Mouse (Mus musculus) kidney, adult 11 months (tissue): ENCODE results near the gene Gm42715.

Experiments used
- DNase-seq: peaks from one replicate; pipeline ENCODE4 v3.0.0; 2022

Gene Gm42715

DNA sequence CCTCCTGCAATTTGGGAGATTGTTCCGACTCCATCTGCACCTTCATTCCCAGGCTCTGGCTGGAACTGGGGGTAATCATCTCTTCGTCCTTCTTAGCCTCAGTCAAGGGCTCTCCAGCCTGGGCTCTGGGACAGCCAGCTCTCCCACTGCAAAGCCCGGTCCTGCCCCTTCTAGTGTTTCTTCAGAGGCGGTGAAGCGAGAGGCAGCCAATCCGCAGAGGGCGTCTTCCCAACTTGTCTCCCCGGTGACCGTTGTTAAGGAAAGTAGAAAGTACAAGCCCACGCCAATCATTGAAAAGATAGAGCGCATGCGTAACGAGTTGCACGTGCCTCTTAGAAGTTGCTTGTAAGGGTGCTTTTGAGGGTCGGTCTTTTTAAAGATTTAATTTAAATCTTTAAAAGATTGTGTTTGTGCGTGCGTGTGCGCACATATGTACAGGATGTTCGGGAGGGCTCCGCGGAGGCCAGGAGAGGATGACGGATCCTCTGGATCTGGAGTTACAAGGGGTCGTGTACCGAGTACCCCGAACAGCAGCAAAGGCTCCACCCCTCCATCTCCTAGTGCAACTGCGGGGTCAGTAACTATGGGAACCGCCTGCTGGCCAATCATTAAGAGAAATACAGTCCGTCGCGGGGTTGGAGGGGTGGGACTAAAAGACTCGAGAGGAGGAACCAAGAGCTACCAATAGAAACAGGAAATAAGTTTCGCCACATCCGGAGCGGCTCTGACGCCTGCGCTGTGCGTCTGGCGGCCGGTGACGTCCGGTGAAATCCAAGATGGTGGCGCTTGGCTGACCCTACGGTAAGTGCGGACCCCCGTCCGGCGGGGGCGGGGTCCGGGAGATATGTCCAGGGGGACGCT lies 68.9 kb downstream of the Gm42715 start, which contains the start of the genes Ccdc189 and Rnf40:
Gene Ccdc189 (minus strand): TSS at position 585 of the 861 bp plus-strand sequence.
Gene Rnf40 (plus strand): TSS at position 757 of the 861 bp plus-strand sequence.
- peak; percentile 99 for DNase-seq

DNA sequence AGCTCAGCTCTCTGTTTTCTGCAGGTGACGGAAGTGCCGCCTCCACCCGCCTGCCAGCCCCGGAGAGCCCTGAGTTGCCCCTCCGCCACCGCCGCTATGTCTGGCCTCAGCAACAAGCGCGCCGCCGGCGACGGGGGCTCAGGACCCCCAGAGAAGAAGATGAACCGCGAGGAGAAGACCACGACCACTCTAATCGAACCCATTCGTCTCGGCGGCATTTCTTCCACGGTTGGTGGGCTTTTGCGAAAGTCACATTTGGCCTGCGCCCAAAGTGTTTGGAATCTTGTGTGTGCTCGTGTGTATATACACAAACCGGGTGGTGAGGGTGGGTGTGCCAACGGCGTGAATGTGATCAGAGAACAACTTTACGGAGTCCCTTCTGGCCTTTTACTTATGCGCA lies 69.5 kb downstream of the Gm42715 start:
- peak; percentile 36 for DNase-seq

DNA sequence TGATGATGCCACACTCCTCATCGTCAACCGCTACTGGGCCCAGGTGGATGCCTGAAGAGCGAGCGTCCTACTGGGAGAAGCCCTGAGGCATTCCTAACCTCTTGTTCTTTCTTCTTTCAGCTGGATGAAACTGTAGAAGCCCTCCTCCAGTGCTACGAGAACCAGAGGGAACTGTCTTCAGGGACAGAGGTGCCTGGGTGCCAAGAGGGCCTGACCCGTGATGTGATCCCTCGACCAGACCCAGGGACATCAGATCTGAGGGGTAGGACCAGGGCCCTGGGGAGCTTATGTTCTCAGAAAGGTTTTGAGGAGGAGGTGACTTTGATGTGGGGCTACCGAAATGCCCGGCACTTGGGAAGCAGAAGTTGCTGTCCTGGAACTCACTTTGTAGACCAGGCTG lies 70.3 kb downstream of the Gm42715 start:
- DNase-seq = no peak

DNA sequence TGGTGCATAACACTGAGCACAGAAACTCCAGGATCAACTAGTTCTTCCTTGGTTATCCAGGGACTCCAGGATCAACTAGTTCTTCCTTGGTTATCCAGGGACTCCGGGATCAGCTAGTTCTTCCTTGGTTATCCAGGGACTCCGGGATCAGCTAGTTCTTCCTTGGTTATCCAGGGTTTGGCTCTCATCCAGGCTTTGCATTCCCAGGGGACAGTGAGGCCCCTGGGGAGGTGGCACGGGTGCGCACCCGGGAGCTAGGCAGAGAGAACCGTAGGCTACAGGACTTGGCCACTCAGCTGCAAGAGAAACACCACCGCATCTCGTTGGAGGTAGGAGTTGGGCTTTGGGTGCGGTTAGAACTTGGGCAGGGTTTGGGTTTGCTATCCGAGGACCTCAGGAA lies 71.7 kb downstream of the Gm42715 start:
- no peak for DNase-seq

DNA sequence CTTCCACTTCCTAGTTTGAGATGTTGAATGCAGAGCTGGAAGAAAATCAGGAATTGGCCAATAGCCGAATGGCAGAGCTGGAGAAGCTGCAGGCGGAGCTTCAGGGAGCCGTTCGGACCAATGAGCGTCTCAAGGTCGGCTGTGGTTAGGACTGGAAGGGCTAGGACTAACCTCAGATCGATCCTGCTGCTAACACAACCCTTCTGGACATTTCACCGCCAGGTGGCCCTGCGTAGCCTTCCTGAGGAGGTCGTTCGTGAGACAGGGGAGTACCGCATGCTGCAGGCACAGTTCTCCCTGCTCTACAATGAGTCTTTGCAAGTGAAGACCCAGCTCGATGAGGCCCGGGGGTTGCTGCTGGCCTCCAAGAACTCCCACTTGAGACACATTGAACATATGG lies 73.2 kb downstream of the Gm42715 start:
- no peak for DNase-seq

DNA sequence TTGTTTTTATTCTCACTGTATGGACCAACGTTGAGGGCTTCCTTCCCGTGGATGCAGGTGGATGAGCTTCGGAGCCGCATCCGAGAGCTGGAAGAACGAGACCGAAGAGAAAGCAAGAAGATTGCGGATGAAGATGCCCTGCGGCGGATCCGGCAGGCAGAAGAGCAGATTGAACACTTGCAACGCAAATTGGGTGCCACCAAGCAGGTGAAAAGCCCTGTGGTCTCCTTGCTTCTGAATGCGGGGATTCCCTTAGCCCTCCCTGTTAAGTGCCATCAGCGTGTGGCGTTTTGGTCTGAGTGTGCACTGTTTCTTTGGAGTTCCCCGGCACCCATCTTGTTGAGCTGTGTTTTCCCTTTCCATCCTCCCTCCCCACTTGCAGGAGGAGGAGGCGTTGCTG lies 77.4 kb downstream of the Gm42715 start:
- no peak for DNase-seq

DNA sequence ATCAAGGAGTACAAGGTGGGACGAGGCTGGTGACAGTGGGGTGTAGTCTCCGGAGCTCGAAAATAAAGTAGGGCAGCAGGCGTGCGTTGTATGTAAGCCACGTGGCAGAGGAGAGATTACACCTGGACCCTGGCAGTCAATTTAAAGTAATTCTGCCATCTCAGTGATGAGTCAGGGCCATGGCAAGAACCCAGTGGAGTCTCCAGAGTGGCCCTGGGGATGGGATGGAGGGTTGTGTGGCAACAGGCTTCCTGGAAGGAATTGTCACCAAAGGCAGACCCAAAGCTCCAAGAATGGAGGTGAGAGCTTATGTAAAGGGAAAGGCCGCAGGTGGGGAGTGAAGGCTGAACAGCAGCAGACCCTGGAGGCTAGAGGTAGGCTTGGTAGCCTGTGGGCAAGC lies 81.2 kb downstream of the Gm42715 start:
- no peak for DNase-seq

DNA sequence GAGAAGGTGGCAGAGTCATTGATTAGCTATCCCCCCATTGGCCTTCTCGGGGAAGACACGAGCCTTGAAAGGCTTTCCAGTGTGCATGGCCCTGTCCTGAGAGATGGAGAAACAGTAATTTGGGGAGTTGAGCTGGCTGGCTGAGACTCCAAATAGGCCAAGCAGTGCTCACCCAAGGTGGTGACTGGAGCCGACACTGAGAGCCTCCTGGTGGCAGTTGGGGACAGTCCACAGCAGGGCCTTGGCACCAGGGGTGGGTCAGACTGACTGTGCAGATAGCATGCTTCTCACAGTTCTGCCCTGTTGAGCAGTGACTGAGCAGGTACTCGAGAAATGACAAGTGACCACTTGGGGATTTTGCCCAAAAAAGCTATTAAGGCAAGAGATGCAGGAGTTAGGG lies 82.4 kb downstream of the Gm42715 start:
- no peak for DNase-seq

DNA sequence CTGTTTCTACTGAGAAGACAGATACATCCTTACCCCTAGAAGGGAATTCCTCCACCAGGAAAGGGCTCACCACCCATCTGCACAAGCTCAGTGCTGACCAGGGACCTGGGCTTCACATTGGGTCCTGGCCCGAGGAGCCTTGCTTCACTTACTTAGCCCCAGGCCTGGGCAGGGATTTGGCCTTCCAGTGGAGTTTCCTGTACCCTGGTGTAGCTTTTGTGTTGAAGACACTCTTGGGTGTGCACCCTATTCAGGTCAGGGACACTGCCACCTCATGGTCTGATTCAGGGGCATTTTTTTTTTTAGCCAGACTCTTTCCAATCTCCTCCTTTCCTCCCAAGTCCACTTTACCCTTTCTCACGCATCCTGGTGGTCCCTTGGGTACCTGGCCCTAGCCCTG lies 83.5 kb downstream of the Gm42715 start:
- no peak for DNase-seq

DNA sequence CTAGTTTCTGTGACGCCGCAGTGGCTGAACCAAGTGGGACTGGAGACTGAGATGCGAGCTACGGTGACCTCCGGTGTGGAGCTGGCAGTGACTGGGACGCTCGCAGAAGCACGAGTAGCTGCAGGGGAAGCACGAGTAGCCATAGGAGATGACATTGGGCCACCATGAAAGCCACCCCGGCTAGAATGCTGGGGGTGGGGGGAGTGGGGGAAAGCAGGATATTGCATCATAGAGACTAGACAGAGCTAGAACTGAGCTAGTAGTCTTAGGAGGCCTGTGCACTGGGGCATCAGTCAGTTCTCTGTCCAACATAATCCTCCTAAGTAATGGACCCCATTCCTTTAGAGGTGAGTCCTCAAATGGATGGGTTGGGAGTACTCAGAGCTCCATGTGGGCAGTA lies 84.9 kb downstream of the Gm42715 start:
- DNase-seq = no peak

DNA sequence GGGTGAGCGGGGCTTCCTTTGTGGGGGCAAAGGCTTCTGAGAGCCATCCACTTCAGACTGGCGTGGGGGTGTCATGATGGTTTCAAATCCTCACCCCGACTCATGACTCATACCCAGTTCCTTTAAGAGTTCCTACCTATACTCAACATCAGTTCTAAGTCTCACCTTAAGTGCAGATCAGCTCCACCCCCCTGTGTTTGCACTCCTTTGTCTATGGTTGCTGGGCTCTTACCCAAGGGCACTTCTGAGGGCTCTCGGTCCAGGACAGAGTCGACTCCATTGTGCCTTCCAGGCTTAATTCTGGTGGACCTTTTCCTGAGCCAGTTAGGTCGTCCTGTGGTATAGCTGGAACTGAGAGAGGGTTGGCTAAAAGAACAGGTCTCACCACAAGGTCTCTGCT lies 87.8 kb downstream of the Gm42715 start:
- DNase-seq = no peak

DNA sequence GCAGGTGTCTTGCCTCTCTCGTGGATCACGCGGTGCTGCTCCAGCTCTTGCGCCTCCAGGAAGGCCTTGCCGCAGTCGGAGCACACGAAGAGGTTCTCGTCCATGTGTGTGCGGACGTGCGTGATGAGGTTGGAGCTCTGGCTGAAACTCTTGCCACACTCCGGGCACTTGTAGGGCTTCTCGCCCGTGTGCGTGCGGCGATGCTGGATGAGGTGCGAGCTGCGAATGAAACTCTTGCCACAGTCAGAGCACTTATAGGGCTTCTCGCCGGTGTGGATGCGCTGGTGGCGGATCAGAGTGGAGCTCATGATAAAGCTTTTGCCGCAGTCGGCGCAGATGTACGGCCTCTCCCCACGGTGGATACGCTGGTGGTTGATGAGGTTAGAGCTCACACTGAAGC lies 91.6 kb downstream of the Gm42715 start:
- DNase-seq = no peak

DNA sequence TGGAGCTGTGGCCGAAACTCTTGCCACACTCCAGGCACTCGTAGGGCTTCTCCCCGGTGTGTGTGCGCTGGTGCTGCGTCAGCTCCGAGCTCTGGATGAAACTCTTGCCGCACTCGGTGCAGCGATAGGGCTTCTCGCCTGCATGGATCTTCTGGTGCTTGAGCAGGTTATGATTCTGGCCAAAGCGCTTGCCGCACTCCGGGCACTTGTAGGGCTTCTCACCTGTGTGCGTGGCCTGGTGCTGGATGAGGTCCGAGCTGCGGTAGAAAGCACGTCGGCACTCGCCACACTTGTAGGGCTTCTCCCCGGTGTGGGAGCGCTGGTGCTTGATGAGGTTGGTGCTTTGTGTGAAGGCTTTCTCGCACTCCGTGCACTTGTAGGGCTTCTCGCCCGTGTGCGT lies 92.2 kb downstream of the Gm42715 start:
- no peak for DNase-seq

DNA sequence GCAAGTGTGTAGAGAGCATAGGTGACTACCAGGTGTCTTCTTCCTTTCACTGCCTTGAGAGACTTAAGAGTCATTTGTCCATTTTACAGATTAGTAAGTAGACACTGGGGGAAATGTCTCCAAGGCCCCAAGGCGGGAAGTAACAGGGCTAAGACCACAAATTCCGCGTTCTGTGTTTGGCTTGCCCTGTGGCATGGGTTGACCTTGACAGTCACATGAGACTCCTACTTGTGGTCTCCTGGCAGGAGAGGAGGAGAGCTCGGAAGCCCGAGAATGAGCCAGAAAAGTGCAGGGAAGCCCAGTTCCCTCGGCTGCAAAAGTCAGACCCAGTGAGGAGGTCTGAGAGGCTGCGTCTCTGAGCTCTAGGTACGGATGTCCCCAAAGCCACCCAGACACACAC lies 94.1 kb downstream of the Gm42715 start:
- DNase-seq = peak; percentile 56

DNA sequence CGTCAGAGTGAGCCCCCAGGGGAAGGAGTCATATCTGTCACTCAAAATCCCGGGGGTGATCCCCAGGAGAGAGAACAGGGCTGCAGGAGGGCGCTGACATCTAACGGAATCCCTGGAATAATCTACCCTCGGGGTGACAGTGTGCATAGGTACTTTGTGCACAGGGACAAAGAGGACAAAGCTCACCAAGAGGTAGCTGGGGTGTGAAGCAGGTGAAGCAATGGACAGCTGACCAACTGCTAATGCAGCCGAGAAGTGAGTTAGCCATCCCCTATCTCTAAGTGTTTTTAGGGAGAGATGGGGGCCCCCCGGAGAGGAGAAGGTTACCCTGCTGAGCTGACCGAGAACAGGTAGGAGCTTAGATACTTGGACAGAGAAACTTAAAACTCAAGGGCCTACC lies 94.7 kb downstream of the Gm42715 start:
- DNase-seq = peak; percentile 46

DNA sequence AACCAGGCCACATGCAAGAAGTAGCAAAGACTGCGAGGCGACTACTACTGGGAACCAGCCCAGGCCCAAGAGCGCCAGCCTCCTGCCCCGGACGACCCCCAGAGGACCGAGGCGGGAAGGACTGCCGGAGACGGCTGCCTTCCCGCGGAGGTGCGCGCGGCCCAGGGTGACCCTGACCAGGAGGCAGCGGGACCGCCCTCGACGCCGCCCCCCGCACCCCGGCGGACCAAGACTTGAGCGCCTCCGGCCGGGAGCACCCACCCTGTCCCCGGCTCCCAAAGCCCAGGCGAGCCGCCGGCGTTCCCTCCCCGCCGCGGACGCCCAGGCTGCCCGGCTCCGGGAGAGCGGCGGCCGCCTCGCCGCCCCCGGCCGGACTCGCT lies 95.1 kb downstream of the Gm42715 start:
- peak; percentile 72 for DNase-seq

DNA sequence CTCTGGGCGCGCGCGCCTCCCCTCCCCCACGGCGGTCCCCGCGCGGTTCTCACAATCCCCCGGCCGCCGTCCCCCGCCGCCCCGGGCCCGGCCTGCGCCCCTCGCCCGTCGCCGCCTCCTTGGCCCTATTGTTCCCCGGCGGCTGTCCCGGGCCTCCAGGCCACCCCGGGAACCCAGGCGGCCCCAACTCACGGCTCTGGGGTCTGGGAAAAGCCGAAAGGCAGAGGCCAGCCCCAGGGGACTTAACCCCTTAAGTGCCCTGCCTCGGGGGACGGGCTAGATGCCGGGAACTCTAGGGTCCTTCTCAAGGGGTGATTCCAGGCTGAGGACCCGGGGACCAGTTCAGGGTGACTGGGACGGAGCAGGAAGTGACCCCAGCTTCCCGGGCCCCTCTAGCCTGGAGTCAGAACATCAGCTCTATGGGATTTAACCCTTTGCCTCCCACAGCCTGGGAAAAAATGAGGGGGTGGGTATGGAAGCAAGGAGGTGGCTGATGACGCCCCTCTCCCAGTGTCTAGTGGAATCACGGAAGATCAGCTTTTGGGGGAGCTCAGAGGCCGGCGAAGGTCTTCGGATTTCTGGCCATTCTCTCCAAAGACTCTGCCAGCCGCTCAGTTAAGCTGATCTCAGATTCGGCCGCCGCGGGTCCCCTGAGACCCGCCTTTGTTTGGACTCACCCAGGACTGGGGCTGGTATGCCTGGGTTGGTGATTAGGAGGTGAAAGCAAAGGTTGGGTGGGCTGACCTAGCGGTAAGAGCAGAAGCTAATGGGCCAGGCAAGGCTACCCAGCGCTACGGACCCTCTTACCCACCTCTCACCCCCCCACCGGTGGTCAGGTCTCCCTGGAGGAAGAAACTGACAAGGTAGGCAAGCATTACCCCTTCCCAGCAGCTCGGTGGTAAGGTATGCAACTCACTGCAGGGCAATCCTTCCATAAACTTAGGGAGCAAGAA lies 95.8 kb downstream of the Gm42715 start, which contains the start of gene Zfp629:
Gene Zfp629 (minus strand): TSS at position 907 of the 953 bp plus-strand sequence.
- peak; percentile 73 for DNase-seq

DNA sequence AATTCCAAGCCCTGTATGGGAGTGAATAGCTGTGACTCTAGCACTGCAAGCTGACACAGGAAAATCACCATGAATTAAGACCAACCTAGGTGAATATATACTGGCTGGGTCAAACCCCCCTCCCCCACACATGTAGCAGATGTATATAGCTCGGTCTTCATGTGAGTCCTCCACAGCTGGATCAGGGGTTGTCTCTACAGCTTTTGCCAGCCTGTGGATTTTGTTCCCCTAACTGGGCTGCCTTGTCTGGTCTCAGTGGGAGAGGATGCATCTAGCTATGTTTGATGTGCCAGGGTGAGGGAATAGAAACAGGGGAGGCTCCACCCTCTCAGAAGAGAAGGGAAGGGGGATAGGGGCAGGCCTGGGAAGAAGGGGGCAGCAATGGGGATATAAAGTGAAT lies 97.0 kb downstream of the Gm42715 start:
- no peak for DNase-seq
